Mouse (Mus musculus): ENCODE measurements at regions not wholly inside any gene's neighbourhood (a gene's known extent, or its start where the extent isn't known, plus 50 kb on each side); places are given as distances from the start of the nearest gene placed in this dataset.

- ATAC-seq (ENCODE audit: low read depth) (no peak), DNase-seq (ENCODE audit: low spot score) (no peak)
- no peak overlapping the region for H3K9ac ChIP-seq (ENCODE audit: low read depth, low read length)
- 58% methylated on average over 14 of the region's 14 CpGs for WGBS
- H3K4me2 ChIP-seq (ENCODE audit: low read depth, low read length), result no peak overlapping the region
- no peak overlapping the region for H3K4me3 ChIP-seq (ENCODE audit: low read depth, low read length)
- no peak overlapping the region for H3K27ac ChIP-seq (replicated peaks; ENCODE audit: low read depth, low read length)
- H3K36me3 ChIP-seq (ENCODE audit: control insufficient read depth, insufficient read depth, low read length), result no peaks in the 10 kb centered on the region
- no peaks in the 10 kb centered on the region for H3K9me3 ChIP-seq (ENCODE audit: control insufficient read depth, low read length)
- H3K27me3 ChIP-seq (replicated peaks; ENCODE audit: control insufficient read depth, insufficient read depth, low read length), result no peaks in the 10 kb centered on the region
- H3K4me1 ChIP-seq (ENCODE audit: control insufficient read depth, insufficient read depth, low read length), result peaks cover 3% of the 10 kb centered on the region; the same call in 1 of the 2 replicates
Observed at GRCm38 (mm10) chr7:129993446-129994223, 402.0 kb downstream of the Wdr11 start.

- no peaks in the 10 kb centered on the region for H3K27me3 ChIP-seq (replicated peaks; ENCODE audit: control insufficient read depth, insufficient read depth, low read length)
- no peak for ATAC-seq (ENCODE audit: low read depth)
Observed at GRCm38 (mm10) chr7:129995529-129995928, 403.9 kb downstream of the Wdr11 start.

GRCm38 (mm10) chr7:130001064-130001463 lies 409.4 kb downstream of the Wdr11 start:
- no peaks in the 10 kb centered on the region for H3K36me3 ChIP-seq (ENCODE audit: control insufficient read depth, insufficient read depth, low read length)
- H3K27ac ChIP-seq (replicated peaks; ENCODE audit: low read depth, low read length), result peak overlapping the region; percentile 69
- H3K4me2 ChIP-seq (ENCODE audit: low read depth, low read length), result peak overlapping the region; percentile 10
- H3K4me3 ChIP-seq (ENCODE audit: low read depth, low read length), result no peak overlapping the region
- 30% methylated on average over 10 of the region's 10 CpGs for WGBS
- peak; percentile 50 for DNase-seq (ENCODE audit: low spot score)
- H3K4me1 ChIP-seq (ENCODE audit: control insufficient read depth, insufficient read depth, low read length), result peaks cover 44% of the 10 kb centered on the region
- H3K9ac ChIP-seq (ENCODE audit: low read depth, low read length), result 0 out of 2 replicates have a peak overlapping the region, but pooled peaks have one; percentile 28
- no peak for ATAC-seq (ENCODE audit: low read depth)
- H3K27me3 ChIP-seq (replicated peaks; ENCODE audit: control insufficient read depth, insufficient read depth, low read length), result no peaks in the 10 kb centered on the region
- no peaks in the 10 kb centered on the region for H3K9me3 ChIP-seq (ENCODE audit: control insufficient read depth, low read length)

More at GRCm38 (mm10) chr7:129995529-129995928, 403.9 kb downstream of the Wdr11 start:
- Histone ChIP-seq H3K9ac (ENCODE audit: low read depth, low read length) (no peak overlapping the region), H3K4me3 (ENCODE audit: low read depth, low read length) (no peak overlapping the region), H3K4me2 (ENCODE audit: low read depth, low read length) (no peak overlapping the region), H3K27ac (replicated peaks; ENCODE audit: low read depth, low read length) (no peak overlapping the region), H3K36me3 (ENCODE audit: control insufficient read depth, insufficient read depth, low read length) (no peaks in the 10 kb centered on the region), H3K4me1 (ENCODE audit: control insufficient read depth, insufficient read depth, low read length) (peaks cover 8% of the 10 kb centered on the region; the same call in 1 of the 2 replicates), H3K9me3 (ENCODE audit: control insufficient read depth, low read length) (no peaks in the 10 kb centered on the region)
- DNase-seq (ENCODE audit: low spot score), result no peak
- 74% methylated on average over 7 of the region's 7 CpGs for WGBS

- no peak for ATAC-seq (ENCODE audit: low read depth)
- H3K4me1 ChIP-seq (ENCODE audit: control insufficient read depth, insufficient read depth, low read length), result peaks cover 50% of the 10 kb centered on the region
- no peak overlapping the region for H3K9ac ChIP-seq (ENCODE audit: low read depth, low read length)
- H3K27me3 ChIP-seq (replicated peaks; ENCODE audit: control insufficient read depth, insufficient read depth, low read length), result no peaks in the 10 kb centered on the region
- DNase-seq (ENCODE audit: low spot score), result no peak
- WGBS, result 47% methylated on average over 12 of the region's 12 CpGs
- no peak overlapping the region for H3K4me2 ChIP-seq (ENCODE audit: low read depth, low read length)
- H3K9me3 ChIP-seq (ENCODE audit: control insufficient read depth, low read length), result no peaks in the 10 kb centered on the region
- no peaks in the 10 kb centered on the region for H3K36me3 ChIP-seq (ENCODE audit: control insufficient read depth, insufficient read depth, low read length)
- H3K4me3 ChIP-seq (ENCODE audit: low read depth, low read length), result no peak overlapping the region
- H3K27ac ChIP-seq (replicated peaks; ENCODE audit: low read depth, low read length), result peak overlapping the region; percentile 69
Observed at GRCm38 (mm10) chr7:130002002-130002401, 410.3 kb downstream of the Wdr11 start.

GRCm38 (mm10) chr7:130005406-130005805 lies 413.7 kb downstream of the Wdr11 start:
- Histone ChIP-seq H3K9me3 (ENCODE audit: control insufficient read depth, low read length) (no peaks in the 10 kb centered on the region), H3K27ac (replicated peaks; ENCODE audit: low read depth, low read length) (peak overlapping the region; percentile 69), H3K4me2 (ENCODE audit: low read depth, low read length) (no peak overlapping the region), H3K36me3 (ENCODE audit: control insufficient read depth, insufficient read depth, low read length) (no peaks in the 10 kb centered on the region), H3K4me3 (ENCODE audit: low read depth, low read length) (no peak overlapping the region), H3K9ac (ENCODE audit: low read depth, low read length) (no peak overlapping the region), H3K27me3 (replicated peaks; ENCODE audit: control insufficient read depth, insufficient read depth, low read length) (no peaks in the 10 kb centered on the region), H3K4me1 (ENCODE audit: control insufficient read depth, insufficient read depth, low read length) (peaks cover 47% of the 10 kb centered on the region)
- WGBS, result 24% methylated on average over 10 of the region's 10 CpGs
- no peak for DNase-seq (ENCODE audit: low spot score)
- no peak for ATAC-seq (ENCODE audit: low read depth)

- peaks cover 39% of the 10 kb centered on the region for H3K4me1 ChIP-seq (ENCODE audit: control insufficient read depth, insufficient read depth, low read length)
- H3K9ac ChIP-seq (ENCODE audit: low read depth, low read length), result no peak overlapping the region
- H3K27me3 ChIP-seq (replicated peaks; ENCODE audit: control insufficient read depth, insufficient read depth, low read length), result no peaks in the 10 kb centered on the region
- WGBS, result 29% methylated on average over 6 of the region's 6 CpGs
- no peaks in the 10 kb centered on the region for H3K9me3 ChIP-seq (ENCODE audit: control insufficient read depth, low read length)
- no peak overlapping the region for H3K4me3 ChIP-seq (ENCODE audit: low read depth, low read length)
- no peak overlapping the region for H3K27ac ChIP-seq (replicated peaks; ENCODE audit: low read depth, low read length)
- no peak for ATAC-seq (ENCODE audit: low read depth)
- no peak for DNase-seq (ENCODE audit: low spot score)
- no peak overlapping the region for H3K4me2 ChIP-seq (ENCODE audit: low read depth, low read length)
- H3K36me3 ChIP-seq (ENCODE audit: control insufficient read depth, insufficient read depth, low read length), result no peaks in the 10 kb centered on the region
Observed at GRCm38 (mm10) chr7:130007993-130008583, 416.4 kb downstream of the Wdr11 start.

- ATAC-seq (ENCODE audit: low read depth) (no peak), DNase-seq (ENCODE audit: low spot score) (no peak)
- no peaks in the 10 kb centered on the region for H3K36me3 ChIP-seq (ENCODE audit: control insufficient read depth, insufficient read depth, low read length)
- H3K4me3 ChIP-seq (ENCODE audit: low read depth, low read length), result no peak overlapping the region
- H3K9me3 ChIP-seq (ENCODE audit: control insufficient read depth, low read length), result no peaks in the 10 kb centered on the region
- H3K9ac ChIP-seq (ENCODE audit: low read depth, low read length), result no peak overlapping the region
- no peak overlapping the region for H3K27ac ChIP-seq (replicated peaks; ENCODE audit: low read depth, low read length)
- no peak overlapping the region for H3K4me2 ChIP-seq (ENCODE audit: low read depth, low read length)
- 41% methylated on average over 12 of the region's 12 CpGs for WGBS
- H3K4me1 ChIP-seq (ENCODE audit: control insufficient read depth, insufficient read depth, low read length), result peaks cover 34% of the 10 kb centered on the region
- H3K27me3 ChIP-seq (replicated peaks; ENCODE audit: control insufficient read depth, insufficient read depth, low read length), result no peaks in the 10 kb centered on the region
Observed at GRCm38 (mm10) chr7:130008591-130009418, 417.1 kb downstream of the Wdr11 start.

- Histone ChIP-seq H3K4me1 (ENCODE audit: control insufficient read depth, insufficient read depth, low read length) (peaks cover 18% of the 10 kb centered on the region), H3K27ac (replicated peaks; ENCODE audit: low read depth, low read length) (no peak overlapping the region), H3K36me3 (ENCODE audit: control insufficient read depth, insufficient read depth, low read length) (no peaks in the 10 kb centered on the region), H3K4me2 (ENCODE audit: low read depth, low read length) (no peak overlapping the region), H3K9ac (ENCODE audit: low read depth, low read length) (no peak overlapping the region), H3K4me3 (ENCODE audit: low read depth, low read length) (no peak overlapping the region), H3K27me3 (replicated peaks; ENCODE audit: control insufficient read depth, insufficient read depth, low read length) (no peaks in the 10 kb centered on the region), H3K9me3 (ENCODE audit: control insufficient read depth, low read length) (no peaks in the 10 kb centered on the region)
- DNase-seq (ENCODE audit: low spot score) (no peak), ATAC-seq (ENCODE audit: low read depth) (no peak)
- WGBS, result 72% methylated on average over 8 of the region's 8 CpGs
Observed at GRCm38 (mm10) chr7:130012067-130012466, 420.4 kb downstream of the Wdr11 start.
